Mouse (Mus musculus) intestine, postnatal 0 days (tissue): ENCODE results near the gene Ttc19. TPM values are rescaled to one million over a fixed set of nuclear protein-coding genes. Genes with fewer than 3 reads are reported as not detected.
A peak's percentile ranks its signal among the peaks of the same experiment; 100 is the strongest.

Source experiments
- ATAC-seq: fragments of 200-750 bp; cut with Nextera tagmentation; 2 replicates; pipeline ENCODE4 v1.8.0; 2017; ENCODE audit warnings: mild to moderate bottlenecking, moderate TSS enrichment, moderate library complexity
- H3K27ac ChIP-seq: fragments of 300-500 bp; sonication (generic); 2 replicates; pipeline ENCODE4 v1.5.1; 2014; ENCODE audit warnings: mild to moderate bottlenecking, low read depth, low read length, moderate library complexity
- H3K27me3 ChIP-seq: fragments of 300-500 bp; sonication (generic); replicated peaks from 2 replicates; pipeline ENCODE4 v1.6.1; 2014; ENCODE audit warnings: low read length, mixed read lengths; ENCODE audit not compliant: control insufficient read depth, insufficient read depth
- H3K36me3 ChIP-seq: fragments of 300-500 bp; sonication (generic); 2 replicates; pipeline ENCODE4 v1.6.1; 2014; ENCODE audit warnings: mild to moderate bottlenecking, moderate library complexity; ENCODE audit not compliant: control insufficient read depth, insufficient read depth
- H3K4me1 ChIP-seq: fragments of 300-500 bp; sonication (generic); replicated peaks from 2 replicates; pipeline ENCODE4 v1.6.1; 2014; ENCODE audit warnings: antibody characterized with exemption, low read length, mixed read lengths; ENCODE audit not compliant: control insufficient read depth, insufficient read depth
- H3K4me2 ChIP-seq: fragments of 300-500 bp; sonication (generic); replicated peaks from 2 replicates; pipeline ENCODE4 v1.6.1; 2014; ENCODE audit warnings: low read depth, mild to moderate bottlenecking, moderate library complexity
- H3K4me3 ChIP-seq: fragments of 300-500 bp; sonication (generic); 2 replicates; pipeline ENCODE4 v1.5.1; 2014; ENCODE audit warnings: low read depth, low read length
- H3K9ac ChIP-seq: fragments of 300-500 bp; sonication (generic); 2 replicates; pipeline ENCODE4 v1.6.1; 2014; ENCODE audit warnings: mild to moderate bottlenecking, low read depth, low read length
- H3K9me3 ChIP-seq: fragments of 300-500 bp; sonication (generic); 2 replicates; pipeline ENCODE4 v1.6.1; 2016; ENCODE audit warnings: mixed run types; ENCODE audit not compliant: control insufficient read depth
- CTCF ChIP-seq: sonication (generic); IDR thresholded peaks from 2 replicates; pipeline ENCODE4 v1.5.1; 2016; ENCODE audit warnings: low read depth, mild to moderate bottlenecking, control low read depth, antibody characterized with exemption, moderate library complexity
- WGBS: fragments of 180-500 bp; shearing (Covaris S2); extraction: QIAGEN DNeasy Blood & Tissue Kit; methylation state at CpG from one replicate; pipeline ENCODE4 v1.1.7; 2014; 5-methylcytosine and 5-hydroxymethylcytosine counted together
- polyA plus RNA-seq: library from polyadenylated mRNA; unstranded; fragments of >200 nt; fragmentation: Nextera tagmentation; extraction: Ambion mirVana; gene quantifications from 2 replicates; pipeline ENCODE4 v1.2.1, GENCODE M21; 2015

The Ttc19 gene
- 11.5 and 16.2 TPM in 2 replicates for polyA plus RNA-seq

DNA sequence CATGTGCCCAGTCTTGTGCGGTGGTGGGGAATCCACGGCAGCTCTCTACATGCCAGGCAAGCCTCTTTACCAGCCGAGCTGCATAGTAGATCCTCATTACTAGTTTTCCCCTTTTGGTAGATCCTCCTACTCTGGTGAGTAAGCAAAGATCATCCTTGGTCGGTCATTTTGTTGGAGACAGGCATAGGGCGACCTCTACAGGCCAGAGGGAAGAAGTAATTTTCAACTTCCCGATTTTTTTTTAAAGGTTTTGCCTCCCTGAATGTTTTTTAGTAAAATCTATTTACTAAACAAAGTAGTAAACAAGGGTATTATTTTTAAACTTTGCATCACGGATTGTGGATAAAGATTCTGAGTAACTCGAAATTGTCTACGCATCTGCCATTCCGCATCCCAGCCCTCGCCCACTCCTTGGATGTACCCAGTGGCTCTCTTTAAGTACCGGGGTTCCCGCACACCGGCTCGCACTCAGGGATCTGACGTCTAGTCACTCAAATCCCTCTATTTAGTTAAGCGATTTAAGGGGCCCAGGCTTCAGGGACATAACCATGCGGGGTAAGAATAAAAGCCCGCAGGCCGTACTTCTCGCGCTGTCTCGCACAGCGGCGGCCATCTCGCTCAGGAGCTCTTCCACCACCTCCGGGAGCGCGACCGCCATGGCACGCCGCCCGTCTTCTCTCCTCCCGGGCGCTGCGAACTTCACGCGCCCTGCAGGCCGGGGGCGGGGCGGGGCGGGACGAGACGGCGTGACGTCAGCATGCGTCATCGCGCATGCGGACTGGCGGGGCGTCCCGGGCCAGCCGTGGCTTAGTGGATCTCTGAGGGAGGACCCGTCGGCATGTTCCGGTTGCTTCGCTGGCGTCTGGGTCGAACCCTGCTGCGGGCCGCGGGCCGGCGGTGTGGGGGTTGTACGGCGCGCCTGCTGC lies at the start of gene Ttc19, which contains the start of gene Zswim7:
Ttc19 (plus strand) TSS at position 799 of the 926 bp plus-strand sequence.
Zswim7 (minus strand) TSS at position 701 of the 926 bp plus-strand sequence.
- peak; percentile 88 for TF ChIP-seq CTCF
- WGBS, result under 1% methylated on average over 57 of the region's 68 CpGs
- H3K36me3 ChIP-seq, result peaks cover 12% of the 10 kb centered on the region
- ATAC-seq, result peak; percentile 92
- no peaks in the 10 kb centered on the region for H3K27me3 ChIP-seq
- peak within 1 kb of the TSS; percentile 70 for H3K4me2 ChIP-seq
- peak within 1 kb of the TSS; percentile 93 for H3K27ac ChIP-seq
- H3K4me1 ChIP-seq, result no peaks in the 10 kb centered on the region
- H3K9ac ChIP-seq, result peak within 1 kb of the TSS; percentile 78
- peak within 1 kb of the TSS; percentile 86 for H3K4me3 ChIP-seq
- no peaks in the 10 kb centered on the region for H3K9me3 ChIP-seq

- Histone ChIP-seq H3K9ac (no peak overlapping the region), H3K27ac (no peak overlapping the region), H3K36me3 (no peaks in the 10 kb centered on the region), H3K4me1 (no peaks in the 10 kb centered on the region), H3K4me3 (no peak overlapping the region), H3K4me2 (no peak overlapping the region), H3K9me3 (no peaks in the 10 kb centered on the region), H3K27me3 (0 out of 2 replicates have a peak, but pooled peaks cover 4% of the 10 kb centered on the region)
- ATAC-seq, result peak; percentile 55
- WGBS, result 55% methylated on average over 12 of the region's 12 CpGs
- no peak for TF ChIP-seq CTCF
Observed at GRCm38 (mm10) chr11:62240631-62241261, 40.5 kb upstream of the Ttc19 start.

DNA sequence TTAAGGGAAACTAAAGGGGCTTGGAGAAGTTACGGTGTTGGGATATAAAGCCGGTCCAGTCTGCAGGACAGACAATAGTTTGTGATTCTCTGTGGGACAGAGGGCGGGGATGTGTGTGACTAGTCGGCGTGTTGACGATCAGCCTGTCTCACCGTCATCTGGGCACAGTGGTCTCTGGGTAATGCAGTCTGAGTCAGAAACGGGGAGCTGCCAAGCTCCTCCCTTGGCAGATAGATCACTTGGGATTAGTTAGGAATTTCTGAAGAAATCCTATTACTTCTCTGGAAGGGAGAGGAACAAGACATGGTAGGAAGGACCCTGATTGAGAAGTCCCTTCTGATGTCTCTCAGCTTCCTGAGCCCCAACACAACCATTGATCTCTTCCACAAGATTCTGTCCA lies 37.4 kb upstream of the Ttc19 start:
- Histone ChIP-seq H3K4me3 (no peak overlapping the region), H3K27me3 (no peaks in the 10 kb centered on the region), H3K9ac (no peak overlapping the region), H3K4me1 (no peaks in the 10 kb centered on the region), H3K36me3 (no peaks in the 10 kb centered on the region), H3K9me3 (no peaks in the 10 kb centered on the region), H3K4me2 (no peak overlapping the region), H3K27ac (no peak overlapping the region)
- no peak for ATAC-seq
- no peak for TF ChIP-seq CTCF
- 84% methylated on average over 8 of the region's 8 CpGs for WGBS

DNA sequence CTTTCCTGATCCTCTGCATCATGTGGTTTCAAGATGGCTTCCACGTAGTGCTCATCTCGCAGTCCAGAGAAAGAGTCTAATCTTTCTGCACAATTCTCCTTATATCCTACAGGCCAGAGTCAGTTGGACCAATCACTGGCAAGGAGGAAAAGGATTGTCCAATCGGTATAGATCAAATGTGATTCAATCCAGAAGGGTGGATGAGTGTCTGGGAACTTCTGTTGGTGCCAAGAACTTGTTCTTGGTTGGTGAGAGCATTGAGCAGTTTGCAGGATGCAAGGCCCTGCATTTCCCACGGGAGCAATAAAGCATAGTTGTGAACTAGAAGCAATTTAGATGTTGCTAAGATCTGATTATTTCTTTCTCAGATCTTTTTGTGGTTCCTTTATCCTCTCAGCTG lies 36.8 kb upstream of the Ttc19 start:
- H3K4me1 ChIP-seq, result no peaks in the 10 kb centered on the region
- no peak overlapping the region for H3K27ac ChIP-seq
- no peaks in the 10 kb centered on the region for H3K9me3 ChIP-seq
- no peak overlapping the region for H3K9ac ChIP-seq
- TF ChIP-seq CTCF, result no peak
- H3K36me3 ChIP-seq, result no peaks in the 10 kb centered on the region
- ATAC-seq, result no peak
- no peak overlapping the region for H3K4me2 ChIP-seq
- H3K27me3 ChIP-seq, result no peaks in the 10 kb centered on the region
- WGBS, result 87% methylated on average over 4 of the region's 4 CpGs
- H3K4me3 ChIP-seq, result no peak overlapping the region

GRCm38 (mm10) chr11:62247759-62248400 lies 33.4 kb upstream of the Ttc19 start:
- Histone ChIP-seq H3K27ac (0 out of 2 replicates have a peak overlapping the region, but pooled peaks have one; percentile 11), H3K9me3 (no peaks in the 10 kb centered on the region), H3K4me1 (peaks cover 13% of the 10 kb centered on the region), H3K27me3 (no peaks in the 10 kb centered on the region), H3K4me2 (peak overlapping the region; percentile 96), H3K9ac (peak overlapping the region; percentile 50; the same call in 1 of the 2 replicates), H3K36me3 (no peaks in the 10 kb centered on the region), H3K4me3 (peak overlapping the region; percentile 51)
- WGBS, result 32% methylated on average over 18 of the region's 18 CpGs
- ATAC-seq, result no peak
- no peak for TF ChIP-seq CTCF
